Mouse (Mus musculus): Measurements from ENCODE around the gene Scel. TPM values are rescaled to one million over a fixed set of nuclear protein-coding genes. Genes with fewer than 3 reads are reported as not detected.
"Not testable (repeated sequence)": the region's sequence is repeated elsewhere in the genome, so short reads cannot be mapped to it uniquely, and the experiment has no call there.

Gene Scel
- total RNA-seq (2021): under 1 TPM in 1 of 2 experiments, not detected in 1; 0.18 TPM

GRCm38 (mm10) chr14:103512802-103513472 lies at the start of gene Scel:
Gene Scel (plus strand): TSS chr14:103513342.
- no peak for DNase-seq

- no peak for DNase-seq
These were observed 44.3 kb upstream of the Scel start for GRCm38 (mm10) chr14:103468691-103469463.

- DNase-seq: peak; percentile 41
These were observed 43.6 kb upstream of the Scel start for GRCm38 (mm10) chr14:103469464-103470015.

- DNase-seq: no peak
These were observed 41.9 kb upstream of the Scel start for GRCm38 (mm10) chr14:103471074-103471778.

- peak; percentile 69 for DNase-seq
These were observed 41.2 kb upstream of the Scel start for GRCm38 (mm10) chr14:103471806-103472553.

- DNase-seq: no peak
These were observed 40.6 kb upstream of the Scel start for GRCm38 (mm10) chr14:103472554-103472905.

- DNase-seq: no peak
These were observed 37.8 kb upstream of the Scel start for GRCm38 (mm10) chr14:103475312-103475711.

GRCm38 (mm10) chr14:103476232-103476631 lies 36.9 kb upstream of the Scel start:
- DNase-seq: not testable (repeated sequence)

- no peak for DNase-seq
These were observed 35.9 kb upstream of the Scel start for GRCm38 (mm10) chr14:103477281-103477680.

- DNase-seq: no peak
These were observed 35.2 kb upstream of the Scel start for GRCm38 (mm10) chr14:103477959-103478358.

- no peak for DNase-seq
These were observed 33.7 kb upstream of the Scel start for GRCm38 (mm10) chr14:103479446-103479845.

- no peak for DNase-seq
These were observed 31.6 kb upstream of the Scel start for GRCm38 (mm10) chr14:103481514-103481913.

- no peak for DNase-seq
These were observed 27.5 kb upstream of the Scel start for GRCm38 (mm10) chr14:103485671-103486070.

- DNase-seq: no peak
These were observed 26.2 kb upstream of the Scel start for GRCm38 (mm10) chr14:103486974-103487373.

- no peak for DNase-seq
These were observed 24.5 kb upstream of the Scel start for GRCm38 (mm10) chr14:103488659-103489058.

- DNase-seq: no peak
These were observed 14.9 kb upstream of the Scel start for GRCm38 (mm10) chr14:103498199-103498598.

GRCm38 (mm10) chr14:103498613-103499012 lies 14.5 kb upstream of the Scel start:
- no peak for DNase-seq

GRCm38 (mm10) chr14:103499060-103499459 lies 14.1 kb upstream of the Scel start:
- DNase-seq: no peak

- no peak for DNase-seq
These were observed 12.8 kb upstream of the Scel start for GRCm38 (mm10) chr14:103500309-103500708.

GRCm38 (mm10) chr14:103500941-103501340 lies 12.2 kb upstream of the Scel start:
- no peak for DNase-seq

- DNase-seq: no peak
These were observed 8.6 kb upstream of the Scel start for GRCm38 (mm10) chr14:103504514-103504913.

GRCm38 (mm10) chr14:103509544-103509943 lies 3.6 kb upstream of the Scel start:
- DNase-seq: no peak
